Comparison of ENCODE assay signal across 12 mouse cellular contexts in the genomic region with DNA sequence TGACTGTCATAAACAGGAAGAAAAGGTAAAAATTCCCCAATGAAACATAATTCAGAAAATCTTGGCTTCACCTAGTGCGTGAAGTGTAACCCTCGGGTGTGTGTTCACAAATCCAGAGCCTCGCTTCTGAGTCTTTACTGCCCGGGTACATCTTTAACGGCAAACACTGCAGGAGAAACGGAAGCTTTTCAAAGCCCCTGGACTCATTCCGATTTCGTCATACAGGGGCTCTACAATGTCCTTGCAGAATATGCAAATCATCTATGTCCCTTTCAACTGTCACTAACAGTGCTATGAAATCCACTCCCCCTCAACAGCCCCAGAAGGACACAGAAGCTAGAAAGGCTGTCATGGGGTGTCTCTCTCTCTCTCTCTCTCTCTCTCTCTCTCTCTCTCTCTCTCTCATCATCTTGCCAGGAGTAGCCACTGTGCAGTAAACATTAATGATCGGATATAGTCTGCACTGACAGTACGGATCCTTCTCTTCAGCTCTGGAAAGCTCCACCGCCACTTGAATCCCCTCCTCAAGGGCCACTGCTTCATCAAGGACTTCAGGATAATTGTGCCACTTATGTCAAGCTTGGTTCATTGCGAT.
A peak's percentile ranks its signal among the peaks of the same experiment; 100 is the strongest.
DNase-seq lines count a peak whose midpoint lies in the region; ATAC-seq lines count a peak whose summit lies in the region.
"Had no signal": no experiment of that assay in that cellular context is flagged by ENCODE, and none has a peak within 500 bp of the region (broad histone marks: within the 10 kb centered on the region; RNA-seq: fewer than 3 reads in every experiment).

No protein-coding gene starts in this region.

- intact Hi-C loops in left cerebral cortex, postnatal 36 days (cut with DNase I): no loop called here

- peak overlapping the region; percentile 7; the same call in 1 of the 2 replicates for H3K4me2 ChIP-seq in heart, embryonic 15.5 days
- peak overlapping the region; percentile 35 for H3K4me2 ChIP-seq in forebrain, embryonic 12.5 days
- no peak overlapping the region for H3K4me2 ChIP-seq in intestine, embryonic 16.5 days (ENCODE audit: low read depth, low read length)
- H3K4me2 ChIP-seq: liver, embryonic 11.5 days had no signal

- WGBS in heart, embryonic 15.5 days: 62% methylated on average over 12 of the region's 12 CpGs
- WGBS in forebrain, embryonic 12.5 days: 30% methylated on average over 12 of the region's 12 CpGs
- WGBS in intestine, embryonic 16.5 days: 61% methylated on average over 12 of the region's 12 CpGs

- H3K9ac ChIP-seq in heart, embryonic 15.5 days: no peak overlapping the region
- H3K9ac ChIP-seq in forebrain, embryonic 12.5 days: no peak overlapping the region; the same call in 1 of the 2 replicates
- H3K9ac ChIP-seq in intestine, embryonic 16.5 days (ENCODE audit: low read depth, low read length): no peak overlapping the region

- no peaks in the 10 kb centered on the region for H3K27me3 ChIP-seq in heart, embryonic 15.5 days
- H3K27me3 ChIP-seq in forebrain, embryonic 12.5 days: peaks cover 7% of the 10 kb centered on the region
- no peaks in the 10 kb centered on the region for H3K27me3 ChIP-seq in intestine, embryonic 16.5 days (replicated peaks; ENCODE audit: control insufficient read depth, insufficient read depth, low read length)

- no peaks in the 10 kb centered on the region for H3K36me3 ChIP-seq in heart, embryonic 15.5 days
- no peaks in the 10 kb centered on the region for H3K36me3 ChIP-seq in forebrain, embryonic 12.5 days (replicated peaks)
- no peaks in the 10 kb centered on the region for H3K36me3 ChIP-seq in intestine, embryonic 16.5 days (ENCODE audit: control insufficient read depth, insufficient read depth, low read length)

- no peak overlapping the region for H3K4me3 ChIP-seq in heart, embryonic 15.5 days
- no peak overlapping the region for H3K4me3 ChIP-seq in forebrain, embryonic 12.5 days (replicated peaks)
- H3K4me3 ChIP-seq in intestine, embryonic 16.5 days (ENCODE audit: low read length): no peak overlapping the region

- no peak for ATAC-seq in heart, embryonic 15.5 days (replicated peaks; ENCODE audit: insufficient number of reproducible peaks, insufficient read depth, low FRiP score, low read depth)
- ATAC-seq in forebrain, embryonic 12.5 days (ENCODE audit: low FRiP score): no peak; the same call in 1 of the 2 replicates
- ATAC-seq in megakaryocyte progenitor cell, adult 5-6 weeks (replicated peaks; ENCODE audit: poor library complexity): peak; percentile 67
- ATAC-seq in intestine, embryonic 16.5 days: no peak

- no peak for DNase-seq in heart, postnatal 4 days
- peak; percentile 48 for DNase-seq in 416B (ENCODE audit: low read depth)
- DNase-seq in left cerebral cortex, postnatal 36 days (ENCODE audit: low spot score in 2 of 2): no peak
- no peak for DNase-seq in cerebellum, adult 9-11 months
- DNase-seq: adrenal gland, postnatal 25 days; cerebellum, adult 2 months had no signal

- no peaks in the 10 kb centered on the region for H3K9me3 ChIP-seq in heart, embryonic 15.5 days (replicated peaks)
- H3K9me3 ChIP-seq in forebrain, embryonic 12.5 days: no peaks in the 10 kb centered on the region
- H3K9me3 ChIP-seq in intestine, embryonic 16.5 days (ENCODE audit: control insufficient read depth, low read length): no peaks in the 10 kb centered on the region

- peaks cover 29% of the 10 kb centered on the region for H3K4me1 ChIP-seq in heart, embryonic 15.5 days (replicated peaks)
- H3K4me1 ChIP-seq in forebrain, embryonic 12.5 days: peaks cover 60% of the 10 kb centered on the region
- H3K4me1 ChIP-seq in intestine, embryonic 16.5 days (ENCODE audit: control insufficient read depth, insufficient read depth, low read length): peaks cover 23% of the 10 kb centered on the region

- no peak overlapping the region for H3K27ac ChIP-seq in heart, embryonic 15.5 days
- H3K27ac ChIP-seq in forebrain, embryonic 12.5 days: 0 out of 2 replicates have a peak overlapping the region, but pooled peaks have one; percentile 50
- no peak overlapping the region for H3K27ac ChIP-seq in intestine, embryonic 16.5 days (ENCODE audit: low read length)
- H3K27ac ChIP-seq: kidney, postnatal 0 days had no signal
